Mouse (Mus musculus) forebrain, postnatal 0 days (tissue): ENCODE results near the gene Cad. TPM values are rescaled to one million over a fixed set of nuclear protein-coding genes. Genes with fewer than 3 reads are reported as not detected.

Experiments
- ATAC-seq: fragments of 200-750 bp; cut with Nextera tagmentation; 2 replicates; pipeline ENCODE4 v1.8.0; 2017; ENCODE audit warnings: mild to moderate bottlenecking, moderate library complexity
- DNase-seq: peaks from one replicate; pipeline ENCODE4 v3.0.0-alpha.2; 2015
- H3K27ac ChIP-seq: fragments of 300-500 bp; sonication (generic); 2 replicates; pipeline ENCODE4 v1.5.1; 2014; ENCODE audit warnings: low read depth, mild to moderate bottlenecking, antibody characterized with exemption, low read length, moderate library complexity, mixed read lengths
- H3K27me3 ChIP-seq: fragments of 300-500 bp; sonication (generic); 2 replicates; pipeline ENCODE4 v1.6.1; 2014; ENCODE audit warnings: mild to moderate bottlenecking, low read length, mixed read lengths; ENCODE audit not compliant: insufficient read depth
- H3K36me3 ChIP-seq: fragments of 300-500 bp; sonication (generic); 2 replicates; pipeline ENCODE4 v1.6.1; 2014; ENCODE audit warnings: mild to moderate bottlenecking, moderate library complexity; ENCODE audit not compliant: insufficient read depth
- H3K4me1 ChIP-seq: fragments of 300-500 bp; sonication (generic); 2 replicates; pipeline ENCODE4 v1.6.1; 2014; ENCODE audit warnings: antibody characterized with exemption; ENCODE audit not compliant: insufficient read depth
- H3K4me2 ChIP-seq: fragments of 300-500 bp; sonication (generic); 2 replicates; pipeline ENCODE4 v1.6.1; 2014; ENCODE audit warnings: low read depth, mild to moderate bottlenecking, moderate library complexity
- H3K4me3 ChIP-seq: fragments of 300-500 bp; sonication (generic); 2 replicates; pipeline ENCODE4 v1.5.1; 2014; ENCODE audit warnings: low read depth, low read length, mixed read lengths
- H3K9ac ChIP-seq: fragments of 300-500 bp; sonication (generic); 2 replicates; pipeline ENCODE4 v1.6.1; 2014; ENCODE audit warnings: mild to moderate bottlenecking
- H3K9me3 ChIP-seq: fragments of 300-500 bp; sonication (generic); 2 replicates; pipeline ENCODE4 v1.6.1; 2016; ENCODE audit warnings: low read length
- CTCF ChIP-seq: sonication (generic); IDR thresholded peaks from 2 replicates; pipeline ENCODE4 v1.5.1; 2016; ENCODE audit warnings: antibody characterized with exemption, control low read depth, low read depth
- WGBS: fragments of 180-500 bp; shearing (Covaris S2); extraction: QIAGEN DNeasy Blood & Tissue Kit; methylation state at CpG from one replicate; pipeline ENCODE4 v1.1.7; 2014; 5-methylcytosine and 5-hydroxymethylcytosine counted together
- polyA plus RNA-seq: library from polyadenylated mRNA; unstranded; fragments of >200 nt; fragmentation: Nextera tagmentation; extraction: Ambion mirVana; gene quantifications from 2 replicates; pipeline ENCODE4 v1.2.1, GENCODE M21; 2015
- total RNA-seq: library from RNA; depleted of rRNA; stranded (reverse); fragments of >200 nt; gene quantifications from 2 replicates; pipeline ENCODE4 v1.2.3, GENCODE M21; 2014

The Cad gene
- total and polyA plus RNA-seq, 2 experiments from 2014 or later: 6.4 to 28.7 TPM

GRCm38 (mm10) chr5:31093151-31094041, 38.8 kb downstream of the Cad start:
- Histone ChIP-seq H3K36me3 (no peaks in the 10 kb centered on the region), H3K4me3 (peak overlapping the region; percentile 32), H3K27ac (no peak overlapping the region), H3K27me3 (peaks cover 65% of the 10 kb centered on the region), H3K4me1 (peaks cover 13% of the 10 kb centered on the region; the same call in 1 of the 2 replicates), H3K4me2 (peak overlapping the region; percentile 55), H3K9ac (peak overlapping the region; percentile 22; the same call in 1 of the 2 replicates), H3K9me3 (no peaks in the 10 kb centered on the region)
- peak; percentile 67 for DNase-seq
- TF ChIP-seq CTCF: no peak
- peak; percentile 25; the same call in 1 of the 2 replicates for ATAC-seq
- 2% methylated on average over 54 of the region's 54 CpGs for WGBS

- ATAC-seq (no peak), DNase-seq (no peak)
- Histone ChIP-seq H3K27me3 (peaks cover 66% of the 10 kb centered on the region), H3K4me3 (peak overlapping the region; percentile 13; the same call in 1 of the 2 replicates), H3K4me1 (peaks cover 13% of the 10 kb centered on the region; the same call in 1 of the 2 replicates), H3K9ac (no peak overlapping the region), H3K27ac (no peak overlapping the region), H3K4me2 (peak overlapping the region; percentile 55), H3K36me3 (no peaks in the 10 kb centered on the region), H3K9me3 (no peaks in the 10 kb centered on the region)
- WGBS: 2% methylated on average over 29 of the region's 29 CpGs
- TF ChIP-seq CTCF: no peak
These were observed 39.7 kb downstream of the Cad start for GRCm38 (mm10) chr5:31094100-31094798.

GRCm38 (mm10) chr5:31094799-31095691, 40.5 kb downstream of the Cad start:
- H3K4me2 ChIP-seq: peak overlapping the region; percentile 28
- DNase-seq (peak; percentile 31), ATAC-seq (peak; percentile 64)
- no peaks in the 10 kb centered on the region for H3K36me3 ChIP-seq
- no peak overlapping the region for H3K9ac ChIP-seq
- H3K27ac ChIP-seq: no peak overlapping the region
- peaks cover 66% of the 10 kb centered on the region for H3K27me3 ChIP-seq
- H3K9me3 ChIP-seq: no peaks in the 10 kb centered on the region
- WGBS: 2% methylated on average over 59 of the region's 59 CpGs
- peak overlapping the region; percentile 13 for H3K4me3 ChIP-seq
- H3K4me1 ChIP-seq: peaks cover 13% of the 10 kb centered on the region; the same call in 1 of the 2 replicates
- peak; percentile 26; the same call in 1 of the 2 replicates for TF ChIP-seq CTCF

- Histone ChIP-seq H3K4me3 (peak overlapping the region; percentile 11; the same call in 1 of the 2 replicates), H3K9ac (no peak overlapping the region), H3K4me2 (peak overlapping the region; percentile 28; the same call in 1 of the 2 replicates), H3K27ac (no peak overlapping the region), H3K36me3 (no peaks in the 10 kb centered on the region), H3K27me3 (peaks cover 58% of the 10 kb centered on the region), H3K9me3 (no peaks in the 10 kb centered on the region), H3K4me1 (peaks cover 13% of the 10 kb centered on the region; the same call in 1 of the 2 replicates)
- ATAC-seq (no peak), DNase-seq (no peak)
- WGBS: 17% methylated on average over 11 of the region's 11 CpGs
- TF ChIP-seq CTCF: 0 out of 2 replicates have a peak, but pooled peaks have one; percentile 5
These were observed 41.3 kb downstream of the Cad start for GRCm38 (mm10) chr5:31095711-31096480.

- DNase-seq (no peak), ATAC-seq (no peak)
- Histone ChIP-seq H3K9me3 (no peaks in the 10 kb centered on the region), H3K36me3 (no peaks in the 10 kb centered on the region), H3K4me2 (no peak within 1 kb of the TSS), H3K9ac (no peak within 1 kb of the TSS), H3K27me3 (no peaks in the 10 kb centered on the region), H3K4me3 (no peak within 1 kb of the TSS), H3K4me1 (no peaks in the 10 kb centered on the region), H3K27ac (no peak within 1 kb of the TSS)
- TF ChIP-seq CTCF: no peak
- 81% methylated on average over 9 of the region's 9 CpGs for WGBS
These were observed 51.3 kb downstream of the Cad start, which contains the start of gene Dnajc5g for GRCm38 (mm10) chr5:31105814-31106335. Dnajc5g (plus strand) TSS chr5:31106285.
